Mouse (Mus musculus) stomach, postnatal 0 days (tissue): ENCODE measurements around the gene Ppme1. TPM values are rescaled to one million over a fixed set of nuclear protein-coding genes. Genes with fewer than 3 reads are reported as not detected.
A peak's percentile ranks its signal among the peaks of the same experiment; 100 is the strongest.

Experiments
- ATAC-seq: fragments of 200-750 bp; cut with Nextera tagmentation; 2 replicates; pipeline ENCODE4 v1.8.0; 2017; ENCODE audit not compliant: low FRiP score, low TSS enrichment
- DNase-seq: peaks from one replicate; pipeline ENCODE4 v3.0.0-alpha.2; 2016; ENCODE audit warnings: low spot score
- H3K27ac ChIP-seq: fragments of 300-500 bp; sonication (generic); replicated peaks from 2 replicates; pipeline ENCODE4 v1.5.1; 2014; ENCODE audit warnings: mild to moderate bottlenecking, control low read depth
- H3K27me3 ChIP-seq: fragments of 300-500 bp; sonication (generic); 2 replicates; pipeline ENCODE4 v1.6.1; 2014; ENCODE audit warnings: low read length; ENCODE audit not compliant: control insufficient read depth, insufficient read depth
- H3K36me3 ChIP-seq: fragments of 300-500 bp; sonication (generic); 2 replicates; pipeline ENCODE4 v1.6.1; 2014; ENCODE audit warnings: low read length, mixed read lengths; ENCODE audit not compliant: control insufficient read depth, insufficient read depth
- H3K4me1 ChIP-seq: fragments of 300-500 bp; sonication (generic); replicated peaks from 2 replicates; pipeline ENCODE4 v1.6.1; 2014; ENCODE audit warnings: antibody characterized with exemption; ENCODE audit not compliant: control insufficient read depth, insufficient read depth
- H3K4me2 ChIP-seq: fragments of 300-500 bp; sonication (generic); replicated peaks from 2 replicates; pipeline ENCODE4 v1.6.1; 2014; ENCODE audit warnings: low read depth, mild to moderate bottlenecking, control low read depth, moderate library complexity
- H3K4me3 ChIP-seq: fragments of 300-500 bp; sonication (generic); 2 replicates; pipeline ENCODE4 v1.5.1; 2014; ENCODE audit warnings: low read depth, low read length, control low read depth
- H3K9ac ChIP-seq: fragments of 300-500 bp; sonication (generic); 2 replicates; pipeline ENCODE4 v1.6.1; 2014; ENCODE audit warnings: mild to moderate bottlenecking, low read length, control low read depth, mixed read lengths
- H3K9me3 ChIP-seq: fragments of 300-500 bp; sonication (generic); 2 replicates; pipeline ENCODE4 v1.6.1; 2016; ENCODE audit warnings: low read length; ENCODE audit not compliant: control insufficient read depth
- CTCF ChIP-seq: IDR thresholded peaks from 2 replicates; pipeline ENCODE4 v1.5.1; 2016; ENCODE audit warnings: antibody characterized with exemption, low read depth, mild to moderate bottlenecking, moderate library complexity
- EP300 ChIP-seq: optimal IDR thresholded peaks from 2 replicates; pipeline ENCODE3; 2016; ENCODE audit warnings: antibody characterized with exemption
- WGBS: fragments of 180-500 bp; shearing (Covaris S2); extraction: QIAGEN DNeasy Blood & Tissue Kit; methylation state at CpG from one replicate; pipeline ENCODE4 v1.1.7; 2014; 5-methylcytosine and 5-hydroxymethylcytosine counted together
- polyA plus RNA-seq: library from polyadenylated mRNA; unstranded; fragments of >200 nt; fragmentation: Nextera tagmentation; extraction: Ambion mirVana; gene quantifications from 2 replicates; pipeline ENCODE4 v1.2.1, GENCODE M21; 2015

Gene Ppme1
- polyA plus RNA-seq, 1 experiment from 2014 or later = 27.2 TPM

DNA sequence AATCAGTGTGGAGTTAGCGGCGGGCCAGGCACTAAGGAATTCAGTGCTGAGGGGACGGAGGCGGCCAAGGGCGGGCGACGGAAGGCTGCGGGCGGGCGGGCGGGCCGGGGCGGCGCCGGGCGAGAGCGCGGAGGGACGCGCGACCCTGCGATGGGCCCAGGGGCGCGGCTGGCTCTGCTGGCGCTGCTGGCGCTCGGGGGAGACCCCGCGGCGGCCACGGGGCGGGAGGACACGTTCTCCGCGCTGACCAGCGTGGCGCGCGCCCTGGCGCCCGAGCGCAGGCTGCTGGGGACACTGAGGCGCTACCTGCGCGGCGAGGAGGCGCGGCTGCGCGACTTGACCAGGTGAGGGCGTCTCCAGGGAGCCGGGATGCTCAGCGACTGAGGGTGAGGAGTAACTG lies 86.7 kb downstream of the Ppme1 start, which contains the start of gene P4ha3:
TSS of gene P4ha3 (plus strand) at position 138 of the 400 bp plus-strand sequence.
- peak within 1 kb of the TSS; percentile 89 for H3K4me2 ChIP-seq
- H3K9ac ChIP-seq = peak within 1 kb of the TSS; percentile 61
- H3K4me1 ChIP-seq = 0 out of 2 replicates have a peak, but pooled peaks cover 3% of the 10 kb centered on the region
- TF ChIP-seq CTCF (peak; percentile 55), EP300 (no peak)
- DNase-seq (peak; percentile 61), ATAC-seq (peak; percentile 49; the same call in 1 of the 2 replicates)
- H3K36me3 ChIP-seq = no peaks in the 10 kb centered on the region
- peak within 1 kb of the TSS; percentile 47 for H3K4me3 ChIP-seq
- WGBS = 0% methylated on average over 47 of the region's 53 CpGs
- no peak within 1 kb of the TSS for H3K27ac ChIP-seq
- no peaks in the 10 kb centered on the region for H3K27me3 ChIP-seq
- H3K9me3 ChIP-seq = no peaks in the 10 kb centered on the region

DNA sequence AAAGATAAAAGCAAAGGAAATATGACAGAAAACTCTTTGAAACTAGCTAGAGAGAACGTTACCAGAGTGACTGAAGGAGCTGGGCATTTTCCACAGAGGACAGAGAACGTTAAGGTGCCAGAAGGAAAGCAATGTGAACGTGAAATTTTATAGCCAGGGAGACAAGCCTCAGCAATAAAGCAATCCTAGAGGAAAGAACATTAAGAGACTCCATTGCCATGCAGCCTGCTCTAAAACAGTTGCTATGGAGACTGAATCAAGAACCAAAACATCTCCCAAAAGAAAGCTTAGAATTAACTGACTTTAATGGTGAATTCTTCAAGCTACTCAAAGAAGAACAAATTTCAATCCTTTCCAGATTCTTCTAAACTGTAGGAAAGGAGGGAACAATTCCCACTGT lies 88.8 kb downstream of the Ppme1 start:
- H3K4me2 ChIP-seq = no peak overlapping the region
- H3K27ac ChIP-seq = no peak overlapping the region
- H3K27me3 ChIP-seq = no peaks in the 10 kb centered on the region
- no peak overlapping the region for H3K9ac ChIP-seq
- DNase-seq = no peak
- TF ChIP-seq EP300 (no peak), CTCF (no peak)
- H3K36me3 ChIP-seq = no peaks in the 10 kb centered on the region
- H3K4me3 ChIP-seq = no peak overlapping the region
- H3K9me3 ChIP-seq = no peaks in the 10 kb centered on the region
- ATAC-seq = no peak
- 0 out of 2 replicates have a peak, but pooled peaks cover under 1% of the 10 kb centered on the region for H3K4me1 ChIP-seq
- WGBS = 54% methylated on average over 3 of the region's 3 CpGs

DNA sequence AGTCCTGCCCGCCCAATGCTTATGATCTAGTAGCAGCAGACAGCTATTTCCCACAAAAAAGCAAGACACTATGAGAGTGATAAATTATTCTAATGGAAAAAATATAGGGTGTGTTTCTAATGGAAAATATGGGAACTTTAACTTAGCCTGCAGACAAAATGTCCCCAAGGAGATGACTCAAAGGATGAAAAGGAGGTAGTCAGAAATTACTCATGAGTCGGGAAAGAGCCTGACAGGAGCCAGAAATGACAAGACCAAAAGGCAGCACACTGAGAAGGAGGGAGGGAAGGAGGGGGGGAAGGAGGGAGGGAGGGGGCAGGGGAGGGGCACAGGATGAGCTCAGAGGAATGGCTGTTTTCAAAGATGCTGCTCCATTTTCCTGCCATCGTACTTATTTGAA lies 90.5 kb downstream of the Ppme1 start:
- no peaks in the 10 kb centered on the region for H3K36me3 ChIP-seq
- H3K27ac ChIP-seq = no peak overlapping the region
- TF ChIP-seq CTCF = no peak
- TF ChIP-seq EP300 = no peak
- no peaks in the 10 kb centered on the region for H3K27me3 ChIP-seq
- H3K9me3 ChIP-seq = no peaks in the 10 kb centered on the region
- H3K4me2 ChIP-seq = no peak overlapping the region
- ATAC-seq (no peak), DNase-seq (no peak)
- WGBS = 50% methylated on average over 3 of the region's 3 CpGs
- H3K4me1 ChIP-seq = no peaks in the 10 kb centered on the region
- no peak overlapping the region for H3K9ac ChIP-seq
- no peak overlapping the region for H3K4me3 ChIP-seq

DNA sequence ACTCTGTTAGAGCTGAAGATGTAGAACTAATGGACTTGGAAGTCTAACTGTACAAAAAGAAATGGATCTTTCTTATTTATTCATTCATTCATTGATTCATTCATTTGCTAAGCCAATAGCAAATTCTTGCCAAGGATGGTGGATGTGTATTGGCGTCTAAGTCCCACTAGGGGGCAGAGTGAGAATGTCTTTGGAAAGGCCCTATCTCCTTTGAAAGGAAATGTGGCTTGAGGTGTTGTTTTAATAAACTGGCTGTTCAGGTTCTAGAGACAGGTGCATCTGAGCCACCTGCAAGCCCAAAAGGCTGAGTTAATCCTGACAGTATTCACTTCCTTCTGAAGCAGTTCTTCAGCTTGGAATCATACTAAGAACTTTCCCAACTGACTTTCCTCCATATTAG lies 92.3 kb downstream of the Ppme1 start:
- WGBS = 0% methylated on average over 1 of the region's 1 CpGs

More for the DNA sequence above, 92.3 kb downstream of the Ppme1 start:
- Histone ChIP-seq H3K4me3 (no peak overlapping the region), H3K27ac (no peak overlapping the region), H3K36me3 (no peaks in the 10 kb centered on the region), H3K4me2 (no peak overlapping the region), H3K9me3 (no peaks in the 10 kb centered on the region), H3K4me1 (no peaks in the 10 kb centered on the region), H3K9ac (no peak overlapping the region), H3K27me3 (no peaks in the 10 kb centered on the region)
- TF ChIP-seq CTCF = peak; percentile 98
- TF ChIP-seq EP300 = no peak
- ATAC-seq (no peak), DNase-seq (peak; percentile 50)

Other genes with a start within 250 kb of the Ppme1 start
- gene Lipt2, start 213.0 kb downstream of the Ppme1 start, polyA plus RNA-seq = 8.8 and 10.2 TPM in 2 replicates
- gene Kcne3, start 195.8 kb downstream of the Ppme1 start, polyA plus RNA-seq = 3.8 and 4.7 TPM in 2 replicates
- gene Pgm2l1, start 144.9 kb downstream of the Ppme1 start, polyA plus RNA-seq = 0.90 and 1.0 TPM in 2 replicates
- gene P4ha3, start 86.8 kb downstream of the Ppme1 start, polyA plus RNA-seq = 1.2 and 1.4 TPM in 2 replicates
- 5.2 and 5.6 TPM in 2 replicates for gene C2cd3, start 74 bp downstream of the Ppme1 start, polyA plus RNA-seq
- 1.4 and 1.7 TPM in 2 replicates for gene Ucp3, start 100.7 kb upstream of the Ppme1 start, polyA plus RNA-seq
- 618 and 662 TPM in 2 replicates for gene Ucp2, start 121.0 kb upstream of the Ppme1 start, polyA plus RNA-seq
- gene Dnajb13, start 142.7 kb upstream of the Ppme1 start, polyA plus RNA-seq = 0.45 and 0.54 TPM in 2 replicates
- gene Coa4, start 164.8 kb upstream of the Ppme1 start, polyA plus RNA-seq = 25.2 and 27.2 TPM in 2 replicates
- gene Rab6a, start 235.1 kb upstream of the Ppme1 start, polyA plus RNA-seq = 76.3 and 80.6 TPM in 2 replicates
- gene Mrpl48, start 236.0 kb upstream of the Ppme1 start, polyA plus RNA-seq = 77.0 and 79.7 TPM in 2 replicates